Mouse (Mus musculus): ENCODE data around the gene Pam.

DNA sequence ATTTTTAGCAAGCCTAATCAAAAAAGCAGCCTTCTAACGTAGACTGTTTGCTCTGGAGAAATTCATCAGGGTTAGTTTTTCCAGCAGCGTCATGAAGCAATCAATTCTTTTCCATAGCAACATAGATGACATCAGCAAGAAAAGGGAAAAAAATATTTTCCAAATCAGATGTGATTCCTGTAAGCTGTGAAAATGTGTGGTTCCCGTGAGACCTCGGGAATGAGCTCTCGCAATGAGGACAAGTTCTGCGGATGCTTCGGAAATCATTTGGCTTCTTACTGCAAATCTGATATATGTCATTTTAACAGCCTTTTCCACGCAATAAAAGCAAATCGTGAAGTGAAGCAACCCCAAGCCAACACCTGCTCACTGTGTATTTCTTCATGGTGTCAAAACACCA lies 207.9 kb downstream of the Pam start:
- TF ChIP-seq CTCF (IDR thresholded peaks at IDR 0.05; ENCODE audit: control insufficient read depth, insufficient read depth, low read length): no peak
- TF ChIP-seq POLR2A (IDR thresholded peaks at IDR 0.05; ENCODE audit: borderline replicate concordance, control insufficient read depth, low read depth, low read length): no peak
